Mouse (Mus musculus): Measurements from ENCODE around the gene Glcci1.

DNA sequence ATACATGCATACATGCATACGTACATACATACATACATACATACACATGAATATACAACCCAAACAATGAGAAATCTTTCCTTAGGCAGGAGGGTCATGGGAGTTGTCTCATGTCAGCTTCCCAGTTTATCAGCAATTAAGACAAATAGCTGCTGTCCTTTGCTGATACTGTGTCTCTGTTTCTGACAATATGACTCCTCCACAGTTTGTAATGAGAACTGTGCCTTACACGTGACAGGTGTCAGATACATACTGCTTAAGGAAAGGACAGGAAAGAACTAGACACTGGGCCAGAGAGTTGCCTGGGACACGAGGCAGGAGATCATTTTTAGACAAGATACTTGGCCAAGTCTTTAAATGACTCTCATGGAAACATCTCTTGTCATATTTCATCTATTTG lies 35.1 kb upstream of the Glcci1 start:
- TF ChIP-seq POLR2A (IDR thresholded peaks at IDR 0.05; ENCODE audit: borderline replicate concordance, extremely low read depth, insufficient read depth, insufficient read length, poor library complexity, severe bottlenecking), result no peak
- no peak for TF ChIP-seq CTCF (IDR thresholded peaks at IDR 0.05; ENCODE audit: borderline replicate concordance, extremely low read depth, insufficient read depth, insufficient read length)

Measured in brain, embryonic 14.5 days (tissue).